Mouse (Mus musculus) neural tube, embryonic 11.5 days (tissue): ENCODE results near the gene Cd93. TPM values are rescaled to one million over a fixed set of nuclear protein-coding genes. Genes with fewer than 3 reads are reported as not detected.

Source experiments
- ATAC-seq: fragments of 200-750 bp; cut with Nextera tagmentation; 2 replicates; pipeline ENCODE4 v1.8.0; 2017; ENCODE audit warnings: moderate number of reproducible peaks, mild to moderate bottlenecking, moderate TSS enrichment, moderate library complexity; ENCODE audit not compliant: insufficient read depth, low FRiP score, low TSS enrichment
- DNase-seq: peaks from one replicate; pipeline ENCODE4 v3.0.0-alpha.2; 2015; ENCODE audit warnings: low spot score
- H3K27ac ChIP-seq: fragments of 300-500 bp; sonication (generic); 2 replicates; pipeline ENCODE4 v1.5.1; 2014; ENCODE audit warnings: low read depth, mild to moderate bottlenecking, low read length
- H3K27me3 ChIP-seq: fragments of 300-500 bp; sonication (generic); 2 replicates; pipeline ENCODE4 v1.6.1; 2014; ENCODE audit warnings: mild to moderate bottlenecking, low read length, mixed read lengths; ENCODE audit not compliant: control insufficient read depth, insufficient read depth
- H3K36me3 ChIP-seq: fragments of 300-500 bp; sonication (generic); 2 replicates; pipeline ENCODE4 v1.6.1; 2014; ENCODE audit warnings: mild to moderate bottlenecking, low read length, moderate library complexity, mixed read lengths; ENCODE audit not compliant: control insufficient read depth, insufficient read depth
- H3K4me1 ChIP-seq: fragments of 300-500 bp; sonication (generic); 2 replicates; pipeline ENCODE4 v1.6.1; 2014; ENCODE audit warnings: low read length, mixed read lengths; ENCODE audit not compliant: control insufficient read depth, insufficient read depth
- H3K4me2 ChIP-seq: fragments of 300-500 bp; sonication (generic); 2 replicates; pipeline ENCODE4 v1.6.1; 2014; ENCODE audit warnings: low read depth, mild to moderate bottlenecking, moderate library complexity
- H3K4me3 ChIP-seq: fragments of 300-500 bp; sonication (generic); 2 replicates; pipeline ENCODE4 v1.5.1; 2014; ENCODE audit warnings: low read depth, low read length
- H3K9ac ChIP-seq: fragments of 300-500 bp; sonication (generic); 2 replicates; pipeline ENCODE4 v1.6.1; 2014; ENCODE audit warnings: mild to moderate bottlenecking, low read length
- H3K9me3 ChIP-seq: fragments of 300-500 bp; sonication (generic); 2 replicates; pipeline ENCODE4 v1.6.1; 2016; ENCODE audit warnings: low read length; ENCODE audit not compliant: control insufficient read depth
- WGBS: fragments of 180-500 bp; shearing (Covaris S2); extraction: QIAGEN DNeasy Blood & Tissue Kit; methylation state at CpG from one replicate; pipeline ENCODE4 v1.1.7; 2014; 5-methylcytosine and 5-hydroxymethylcytosine counted together
- polyA plus RNA-seq: library from polyadenylated mRNA; unstranded; fragments of >200 nt; fragmentation: Nextera tagmentation; extraction: Ambion mirVana; gene quantifications from 2 replicates; pipeline ENCODE4 v1.2.1, GENCODE M21; 2014

The Cd93 gene
- polyA plus RNA-seq, 1 experiment from 2014 or later: 6.4 TPM

DNA sequence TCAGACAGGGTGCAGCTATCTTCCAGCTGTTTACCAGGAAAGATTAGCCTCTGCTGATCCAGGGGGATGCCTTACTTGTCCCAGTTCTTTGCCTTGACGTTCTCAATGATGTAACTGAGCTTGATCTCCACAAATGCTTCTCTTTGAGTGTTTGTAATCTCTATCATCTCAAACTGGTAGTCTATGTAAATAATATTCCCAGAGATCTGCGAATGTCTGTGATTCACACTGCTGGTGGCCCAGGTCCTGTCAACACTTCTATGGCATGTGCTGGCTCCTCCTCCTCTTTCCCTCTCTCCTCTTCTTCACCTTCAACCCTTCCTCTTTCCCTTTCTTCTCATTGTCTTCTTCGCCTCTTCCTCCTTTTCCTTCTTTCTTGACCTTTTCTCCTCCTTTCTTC is 24.2 kb downstream of the Cd93 start:
- ATAC-seq (no peak), DNase-seq (no peak)
- H3K27ac ChIP-seq: no peak overlapping the region
- H3K36me3 ChIP-seq: no peaks in the 10 kb centered on the region
- H3K4me3 ChIP-seq: no peak overlapping the region
- no peak overlapping the region for H3K9ac ChIP-seq
- no peak overlapping the region for H3K4me2 ChIP-seq
- no peaks in the 10 kb centered on the region for H3K4me1 ChIP-seq
- 80% methylated on average over 3 of the region's 3 CpGs for WGBS
- H3K9me3 ChIP-seq: no peaks in the 10 kb centered on the region
- H3K27me3 ChIP-seq: no peaks in the 10 kb centered on the region

DNA sequence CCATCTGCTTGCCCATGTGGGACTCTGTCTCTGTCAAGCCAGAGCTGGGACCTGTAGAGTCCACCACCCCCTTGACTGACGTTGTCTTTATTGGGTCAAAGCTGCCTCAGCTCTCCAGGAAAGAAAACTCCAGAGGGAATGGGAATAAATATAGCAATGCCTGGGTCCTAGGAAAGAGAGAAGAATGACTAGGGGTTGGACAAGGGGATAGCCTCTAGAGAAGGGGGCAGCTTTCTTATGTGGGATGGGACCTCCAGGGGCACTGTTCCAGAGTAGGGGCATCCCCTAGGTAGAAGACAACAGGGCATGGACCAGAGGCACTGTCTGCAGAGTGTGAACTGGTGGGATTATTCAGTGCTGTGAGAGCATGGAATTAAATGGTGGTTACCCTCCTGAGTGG is 33.5 kb downstream of the Cd93 start:
- Histone ChIP-seq H3K27me3 (peaks cover 34% of the 10 kb centered on the region), H3K4me3 (no peak overlapping the region), H3K9ac (no peak overlapping the region), H3K27ac (no peak overlapping the region), H3K36me3 (no peaks in the 10 kb centered on the region), H3K4me1 (peaks cover 17% of the 10 kb centered on the region), H3K4me2 (no peak overlapping the region), H3K9me3 (no peaks in the 10 kb centered on the region)
- no peak for ATAC-seq
- DNase-seq: no peak
- WGBS: 86% methylated on average over 1 of the region's 1 CpGs

DNA sequence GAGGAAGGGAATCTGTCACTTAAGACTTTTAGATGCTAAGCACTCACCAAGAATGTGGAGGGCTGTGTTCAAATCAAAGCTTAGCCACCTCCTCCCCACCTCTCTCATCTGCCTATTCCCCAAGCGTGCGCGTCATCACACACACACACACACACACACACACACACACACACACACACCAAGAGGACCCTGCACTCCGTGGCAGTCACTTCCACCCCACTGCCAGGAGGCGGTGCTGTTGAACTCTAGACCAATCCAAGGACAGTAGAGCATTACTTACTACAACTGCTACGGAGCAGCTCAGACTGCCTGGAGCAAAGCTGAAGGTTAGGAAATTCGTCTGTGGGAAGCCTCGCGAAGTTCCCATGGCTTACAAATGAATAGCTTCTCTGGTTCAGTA is 34.2 kb downstream of the Cd93 start:
- Histone ChIP-seq H3K36me3 (no peaks in the 10 kb centered on the region), H3K4me3 (no peak overlapping the region), H3K27ac (no peak overlapping the region), H3K9ac (no peak overlapping the region), H3K27me3 (peaks cover 34% of the 10 kb centered on the region), H3K9me3 (no peaks in the 10 kb centered on the region), H3K4me1 (peaks cover 17% of the 10 kb centered on the region), H3K4me2 (no peak overlapping the region)
- ATAC-seq: peak; percentile 73; the same call in 1 of the 2 replicates
- peak; percentile 72 for DNase-seq
- WGBS: 30% methylated on average over 9 of the region's 9 CpGs

DNA sequence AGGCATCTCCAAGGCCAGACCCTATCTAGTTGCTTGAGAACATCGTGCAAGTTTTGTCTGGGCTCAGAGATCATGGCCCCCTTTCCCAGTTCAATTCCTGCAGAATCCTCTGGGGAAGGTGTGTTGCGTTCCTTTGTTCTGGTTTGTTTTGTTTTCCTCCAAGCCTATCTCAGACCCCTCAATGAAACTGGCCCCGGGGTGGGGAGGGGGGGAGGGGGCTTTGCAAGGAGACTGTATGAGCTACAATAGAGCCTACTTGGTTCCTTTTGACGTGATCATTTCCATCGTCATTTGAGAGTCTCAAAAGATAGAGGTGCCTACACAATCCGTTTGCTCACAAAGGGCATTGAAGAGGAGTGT is 34.6 kb downstream of the Cd93 start:
- Histone ChIP-seq H3K4me2 (no peak overlapping the region), H3K27me3 (peaks cover 34% of the 10 kb centered on the region), H3K4me1 (peaks cover 17% of the 10 kb centered on the region), H3K9me3 (no peaks in the 10 kb centered on the region), H3K36me3 (no peaks in the 10 kb centered on the region), H3K27ac (no peak overlapping the region), H3K4me3 (no peak overlapping the region), H3K9ac (no peak overlapping the region)
- ATAC-seq: peak; percentile 2; the same call in 1 of the 2 replicates
- DNase-seq: no peak
- 18% methylated on average over 6 of the region's 6 CpGs for WGBS

DNA sequence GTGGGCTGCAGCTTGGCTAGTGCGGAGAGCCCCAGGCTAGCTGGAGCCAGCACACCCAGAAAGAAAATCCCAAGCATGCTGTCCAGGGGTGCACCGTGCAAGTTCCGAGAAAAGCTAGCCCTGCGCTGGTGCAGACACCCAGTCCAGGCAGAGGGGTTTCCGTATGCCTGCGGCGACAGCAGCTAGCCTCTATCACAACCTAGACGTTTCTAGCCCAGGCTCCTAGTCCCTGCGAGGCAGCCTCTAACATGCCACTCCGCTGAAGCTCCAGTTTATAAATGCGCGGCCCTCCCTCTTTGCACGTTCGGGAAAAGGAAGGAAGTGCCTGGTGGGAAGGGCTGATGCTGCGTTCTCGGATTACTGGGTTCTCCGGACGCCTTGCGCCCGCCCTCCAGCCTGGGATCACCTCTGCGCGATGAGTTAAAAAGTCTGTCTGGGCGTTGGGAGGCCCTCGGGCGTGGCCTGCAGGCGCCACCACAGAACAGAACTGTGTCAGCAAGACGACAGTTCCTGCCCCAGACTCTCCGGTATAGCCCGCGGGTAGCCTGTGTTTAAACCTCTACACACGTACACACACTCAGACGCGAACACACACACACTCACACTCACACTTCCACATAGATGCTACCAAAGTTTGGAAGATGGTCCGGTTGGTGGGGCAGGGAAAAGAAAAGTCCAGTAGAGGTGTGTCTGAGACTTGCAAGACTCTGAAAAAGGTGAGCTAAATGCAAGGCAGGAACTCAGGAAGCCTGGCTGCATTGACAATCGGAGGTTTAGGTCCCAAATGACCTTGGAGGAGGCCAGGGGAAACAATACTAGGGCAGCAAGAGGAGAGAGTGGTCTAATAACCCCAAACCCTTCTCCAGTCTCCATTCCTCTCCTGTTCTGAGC is 35.2 kb downstream of the Cd93 start, which contains the start of gene Thbd:
TSS of gene Thbd (minus strand) at position 319 of the 891 bp plus-strand sequence.
- H3K27me3 ChIP-seq: peaks cover 34% of the 10 kb centered on the region
- peaks cover 17% of the 10 kb centered on the region for H3K4me1 ChIP-seq
- peak within 1 kb of the TSS; percentile 35; the same call in 1 of the 2 replicates for H3K9ac ChIP-seq
- ATAC-seq: peak; percentile 32
- no peaks in the 10 kb centered on the region for H3K36me3 ChIP-seq
- peak within 1 kb of the TSS; percentile 33 for H3K4me3 ChIP-seq
- no peak within 1 kb of the TSS for H3K27ac ChIP-seq
- 3% methylated on average over 34 of the region's 35 CpGs for WGBS
- DNase-seq: peak; percentile 62
- H3K4me2 ChIP-seq: peak within 1 kb of the TSS; percentile 61
- H3K9me3 ChIP-seq: no peaks in the 10 kb centered on the region

DNA sequence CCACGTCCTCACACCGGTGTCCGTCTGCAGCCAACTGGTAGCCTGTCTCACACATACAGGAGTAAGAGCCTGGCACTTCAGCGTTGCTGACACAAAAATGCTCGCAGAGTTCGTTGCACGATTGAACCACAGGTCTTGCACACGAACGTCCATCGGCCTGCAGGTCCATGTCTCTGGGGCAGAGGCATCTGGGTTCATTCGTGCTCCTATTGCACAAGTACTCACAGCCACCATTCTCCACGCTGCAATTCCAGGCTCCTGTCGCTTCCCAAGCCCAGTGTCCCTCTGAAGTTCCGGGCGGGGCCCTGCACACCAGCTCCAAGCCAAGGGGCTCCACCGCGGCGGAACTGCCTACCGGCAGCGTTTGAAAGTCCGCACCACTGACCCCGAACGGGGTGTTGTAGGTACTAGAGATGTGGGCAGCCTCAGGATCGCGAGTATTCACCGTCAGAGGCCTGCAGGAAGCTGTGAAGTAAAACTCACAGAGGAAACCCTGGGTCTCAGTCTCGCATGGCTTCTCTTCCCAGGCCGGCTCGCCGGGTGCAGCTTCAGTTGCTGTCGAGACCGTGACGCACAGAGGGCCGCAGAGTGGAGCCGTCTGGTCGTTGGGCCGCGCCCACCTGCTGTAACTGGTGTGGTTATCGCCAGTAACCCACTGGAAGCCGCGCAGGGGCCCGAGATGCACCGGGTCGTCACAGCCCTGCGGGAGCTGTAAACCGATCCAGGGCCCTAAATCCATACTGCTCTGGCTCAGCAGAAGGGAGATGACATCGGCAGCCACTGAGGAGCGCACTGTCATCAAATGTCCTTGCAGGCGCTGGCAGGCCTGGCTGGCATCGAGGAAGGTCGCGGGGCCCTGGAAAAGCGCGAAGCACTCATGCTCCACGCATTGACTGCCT is 36.1 kb downstream of the Cd93 start:
- Histone ChIP-seq H3K4me3 (peak overlapping the region; percentile 33), H3K9ac (peak overlapping the region; percentile 35; the same call in 1 of the 2 replicates), H3K27me3 (peaks cover 34% of the 10 kb centered on the region), H3K36me3 (no peaks in the 10 kb centered on the region), H3K4me1 (peaks cover 17% of the 10 kb centered on the region), H3K4me2 (peak overlapping the region; percentile 61), H3K9me3 (no peaks in the 10 kb centered on the region), H3K27ac (no peak overlapping the region)
- DNase-seq: peak; percentile 40
- WGBS: 5% methylated on average over 55 of the region's 55 CpGs
- peak; percentile 46 for ATAC-seq

DNA sequence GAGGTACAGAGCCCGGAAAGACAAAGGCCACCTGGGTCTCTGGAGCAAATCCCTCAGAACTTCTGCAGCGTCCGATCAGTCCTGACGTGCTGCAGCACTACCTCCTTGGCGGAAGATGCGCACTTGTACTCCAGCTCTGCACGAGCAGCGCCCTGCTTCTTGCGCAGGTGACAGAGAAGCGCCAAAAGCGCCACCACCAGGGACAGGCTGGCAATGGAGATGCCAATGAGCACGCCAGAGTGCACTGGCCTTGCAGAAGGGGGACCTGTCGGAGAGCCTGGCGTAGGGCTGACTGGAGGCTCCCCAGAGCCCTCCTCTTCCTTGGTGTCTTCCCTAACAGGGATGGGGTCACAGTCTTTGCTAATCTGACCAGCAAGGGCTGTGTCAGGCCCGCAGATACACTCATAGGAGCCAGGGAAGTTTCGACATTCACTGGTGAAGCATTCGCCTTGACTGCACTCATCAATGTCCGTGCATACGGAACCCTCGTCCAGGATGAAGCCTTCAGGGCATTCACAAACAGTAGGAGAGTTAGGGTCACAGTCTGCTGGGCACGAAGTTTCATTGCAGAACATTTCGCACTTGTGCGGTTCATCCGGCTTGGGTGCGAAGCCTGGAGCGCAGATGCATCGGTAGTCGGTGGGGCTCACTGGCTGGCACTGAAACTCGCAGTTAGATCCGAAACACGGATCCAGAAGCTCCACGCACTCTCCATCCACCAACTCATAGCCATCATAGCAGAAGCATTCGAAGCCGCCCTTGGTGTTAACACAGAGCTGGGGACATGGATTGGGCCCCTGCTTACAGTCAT is 37.0 kb downstream of the Cd93 start:
- Histone ChIP-seq H3K4me3 (peak overlapping the region; percentile 33; the same call in 1 of the 2 replicates), H3K4me1 (peaks cover 17% of the 10 kb centered on the region), H3K4me2 (peak overlapping the region; percentile 61), H3K27ac (no peak overlapping the region), H3K36me3 (no peaks in the 10 kb centered on the region), H3K9me3 (no peaks in the 10 kb centered on the region), H3K27me3 (peaks cover 34% of the 10 kb centered on the region), H3K9ac (no peak overlapping the region)
- ATAC-seq (no peak), DNase-seq (peak; percentile 45)
- WGBS: 12% methylated on average over 34 of the region's 34 CpGs

DNA sequence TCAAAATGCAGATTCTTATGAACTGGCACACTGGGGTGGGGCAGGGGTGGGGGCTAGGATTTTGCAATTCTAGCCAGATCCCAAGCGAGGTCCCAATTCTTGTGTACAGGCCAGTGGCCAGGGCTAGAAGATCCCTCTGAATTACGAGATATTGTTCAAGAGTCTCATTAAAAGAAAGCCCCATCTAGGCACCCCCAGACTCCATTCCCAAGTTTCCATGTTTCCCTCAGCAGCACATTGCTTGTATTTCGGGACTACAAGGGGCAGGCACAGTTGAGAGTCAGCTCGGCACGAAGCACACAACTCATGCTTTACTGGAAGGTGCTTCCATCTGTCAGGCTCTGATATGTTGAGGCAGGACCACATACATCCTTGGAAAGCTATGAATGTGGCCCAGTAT is 38.5 kb downstream of the Cd93 start:
- ATAC-seq (no peak), DNase-seq (no peak)
- Histone ChIP-seq H3K9me3 (no peaks in the 10 kb centered on the region), H3K4me1 (peaks cover 17% of the 10 kb centered on the region), H3K4me3 (no peak overlapping the region), H3K27me3 (peaks cover 34% of the 10 kb centered on the region), H3K9ac (no peak overlapping the region), H3K4me2 (no peak overlapping the region), H3K27ac (no peak overlapping the region), H3K36me3 (no peaks in the 10 kb centered on the region)
- 76% methylated on average over 5 of the region's 5 CpGs for WGBS
